Mouse (Mus musculus) thymus, postnatal 10 days (tissue): ENCODE measurements around the gene Mthfd2l.
A peak's percentile ranks its signal among the peaks of the same experiment; 100 is the strongest.

ENCODE experiments used
- DNase-seq, 2 experiments: peaks; one replicate each; pipeline ENCODE4 v3.0.0; 2021; ENCODE audit warnings: low spot score in 2 of 2

Mthfd2l gene

GRCm38 (mm10) chr5:90945453-90945852 is 14.5 kb downstream of the Mthfd2l start:
- no peak for DNase-seq

DNA sequence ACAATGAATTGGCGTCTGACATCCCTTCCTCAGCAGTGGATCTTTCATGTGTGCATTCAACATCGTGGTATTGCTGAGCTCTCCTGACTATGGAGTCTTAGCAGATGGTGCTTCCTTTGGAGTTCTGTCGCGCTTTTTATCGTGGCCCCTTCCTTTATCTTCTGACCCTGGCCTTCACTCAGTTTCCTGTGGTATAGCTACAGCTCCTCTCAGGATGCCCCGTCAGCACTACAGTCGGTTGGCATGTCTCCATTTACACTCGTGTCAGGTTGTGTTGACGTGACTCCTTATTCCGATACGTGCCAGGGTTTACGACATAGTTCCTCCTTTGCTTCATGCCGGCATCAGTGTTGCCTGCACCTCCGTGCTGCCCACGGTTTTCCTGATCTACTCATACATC is 18.6 kb downstream of the Mthfd2l start:
- DNase-seq: no peak

DNA sequence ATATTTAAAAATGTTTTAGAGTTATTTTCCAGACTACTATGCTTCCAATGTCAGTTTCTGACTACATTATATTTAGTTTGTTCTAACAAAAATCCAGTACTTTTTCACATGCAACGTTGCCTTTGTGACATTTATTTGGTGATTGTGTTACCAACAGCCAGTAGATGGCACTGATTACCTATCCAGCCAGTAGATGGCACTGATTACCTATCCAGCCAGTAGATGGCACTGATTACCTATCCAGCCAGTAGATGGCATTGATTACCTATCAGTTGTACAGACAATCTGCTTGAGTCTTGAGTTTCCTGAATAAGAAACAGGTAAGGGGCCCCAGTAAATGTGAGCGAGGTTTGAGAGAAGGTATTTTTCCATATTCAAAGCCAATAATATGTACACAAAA is 20.6 kb downstream of the Mthfd2l start:
- peak in 1 of 2 experiments; percentile 18 for DNase-seq

DNA sequence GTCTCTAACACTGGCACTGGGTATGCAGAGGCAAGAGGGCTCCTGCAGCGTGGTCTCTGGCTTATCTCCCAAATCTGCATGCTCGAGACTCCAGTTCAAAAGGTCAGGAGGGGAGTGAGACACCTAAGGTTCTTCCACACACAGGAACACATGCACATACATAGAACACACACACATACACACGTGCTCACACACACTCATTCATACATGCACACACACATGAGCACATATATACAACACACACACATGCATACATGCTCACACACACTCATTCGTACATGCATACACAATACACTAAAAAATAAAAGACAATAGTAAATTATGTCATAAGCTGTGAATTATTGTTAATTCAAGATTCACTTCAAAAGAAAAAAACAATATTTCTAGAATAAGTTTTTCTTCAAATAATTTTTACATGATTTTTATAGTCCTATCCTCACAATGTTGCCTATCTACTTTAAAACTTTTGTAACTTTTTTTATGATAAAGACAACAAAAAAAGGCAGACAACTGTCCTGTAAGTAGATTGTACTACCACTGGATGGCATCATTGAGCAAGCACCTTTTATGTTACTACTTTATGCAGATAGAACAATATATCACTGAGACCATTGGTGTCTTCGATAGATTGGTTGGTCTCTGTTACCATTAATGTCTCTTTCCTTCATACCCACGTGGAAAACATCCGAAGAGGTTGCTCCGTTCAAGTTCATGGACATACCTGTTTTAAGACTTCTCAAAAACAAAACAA is 22.0 kb downstream of the Mthfd2l start:
- no peak for DNase-seq

GRCm38 (mm10) chr5:90964316-90964715 is 33.4 kb downstream of the Mthfd2l start:
- peak in 1 of 2 experiments; percentile 21 for DNase-seq

DNA sequence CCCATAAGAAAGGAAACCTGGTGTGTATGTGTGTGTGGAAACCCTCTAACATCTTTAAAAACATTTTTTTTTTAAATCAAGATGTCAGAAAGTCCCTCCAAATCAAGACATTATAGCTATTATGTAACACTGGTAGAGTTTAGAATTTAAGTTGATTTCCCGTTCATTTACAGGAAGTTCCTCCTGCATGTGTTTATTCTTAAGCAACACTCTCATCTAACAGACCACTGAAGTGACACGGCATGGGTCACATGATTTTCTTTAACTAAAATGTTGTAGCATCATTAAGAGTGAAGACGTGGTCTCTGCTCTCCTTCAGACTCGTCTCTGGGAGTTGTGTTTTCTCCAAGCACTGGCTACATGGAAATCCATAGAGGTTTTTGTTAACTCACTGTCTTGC is 33.8 kb downstream of the Mthfd2l start:
- DNase-seq: no peak

- no peak for DNase-seq
These were observed 34.5 kb downstream of the Mthfd2l start for GRCm38 (mm10) chr5:90965386-90965785.

GRCm38 (mm10) chr5:90977244-90977643 is 46.3 kb downstream of the Mthfd2l start:
- peak in 1 of 2 experiments; percentile 9 for DNase-seq

DNA sequence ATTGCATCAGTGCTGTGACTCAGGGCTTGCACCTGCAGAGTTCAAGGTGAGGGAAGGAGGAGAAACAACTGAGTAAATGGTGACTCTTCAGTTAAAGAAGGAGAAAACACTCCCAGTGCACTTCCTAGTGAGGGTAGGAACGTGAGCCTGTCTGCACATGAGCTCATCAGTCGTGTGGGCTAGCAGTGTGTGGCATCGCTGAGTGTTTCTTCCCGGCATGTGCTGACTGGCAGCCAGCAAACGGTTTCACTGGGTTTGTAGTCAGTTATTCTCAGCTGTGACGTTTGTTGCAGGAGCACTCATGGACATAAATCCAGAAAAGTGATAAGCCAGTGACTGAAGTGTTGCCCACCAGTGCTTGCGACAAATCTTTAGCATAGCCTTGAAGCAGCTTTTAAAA is 49.4 kb downstream of the Mthfd2l start:
- no peak for DNase-seq

- no peak for DNase-seq
These were observed 56.7 kb downstream of the Mthfd2l start for GRCm38 (mm10) chr5:90987605-90988004.

DNA sequence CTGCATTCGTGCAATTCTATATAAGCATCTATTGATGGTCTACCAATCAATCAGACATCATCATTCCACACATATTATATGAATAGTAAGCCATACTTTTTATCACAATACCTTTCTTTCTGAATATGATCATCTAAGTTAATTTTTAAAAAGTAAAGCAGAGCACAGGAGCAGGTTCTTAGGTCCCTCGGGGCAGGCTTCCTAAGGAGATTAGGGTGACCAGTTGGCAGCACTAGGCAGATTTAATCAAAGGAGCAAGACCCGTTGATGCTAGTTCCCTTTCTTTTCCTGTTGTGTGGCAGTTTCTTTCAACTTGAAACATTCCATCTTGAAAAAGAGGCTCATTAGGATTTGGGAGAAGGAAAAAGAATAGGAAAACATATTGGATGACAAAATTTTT is 57.2 kb downstream of the Mthfd2l start:
- DNase-seq: no peak

DNA sequence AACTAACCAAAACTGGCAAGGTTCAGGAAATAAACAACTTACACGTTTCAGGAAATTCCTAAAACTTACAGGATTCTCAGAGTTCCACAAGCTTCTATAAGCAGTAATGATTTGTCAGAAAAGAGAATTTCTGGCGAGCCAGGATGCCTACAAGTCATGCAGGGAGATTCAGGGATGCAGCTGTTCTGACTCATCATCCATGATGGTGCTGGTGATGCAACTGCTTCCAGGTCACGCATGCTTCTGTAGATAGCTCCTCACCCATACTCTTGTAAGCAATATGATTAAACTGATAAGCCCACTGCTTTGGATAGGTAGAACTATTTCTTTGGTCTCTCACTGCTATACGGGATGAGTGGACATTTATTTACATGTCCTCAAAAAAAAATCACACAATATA is 57.7 kb downstream of the Mthfd2l start:
- no peak for DNase-seq

GRCm38 (mm10) chr5:90999942-91000341 is 69.0 kb downstream of the Mthfd2l start:
- no peak for DNase-seq

- DNase-seq: no peak
These were observed 84.3 kb downstream of the Mthfd2l start for GRCm38 (mm10) chr5:91015216-91015615.

GRCm38 (mm10) chr5:91023114-91023513 is 92.2 kb downstream of the Mthfd2l start:
- no peak for DNase-seq

GRCm38 (mm10) chr5:91027164-91027563 is 96.2 kb downstream of the Mthfd2l start, which contains the start of gene Epgn:
Epgn (plus strand) TSS chr5:91027464.
- no peak for DNase-seq

DNA sequence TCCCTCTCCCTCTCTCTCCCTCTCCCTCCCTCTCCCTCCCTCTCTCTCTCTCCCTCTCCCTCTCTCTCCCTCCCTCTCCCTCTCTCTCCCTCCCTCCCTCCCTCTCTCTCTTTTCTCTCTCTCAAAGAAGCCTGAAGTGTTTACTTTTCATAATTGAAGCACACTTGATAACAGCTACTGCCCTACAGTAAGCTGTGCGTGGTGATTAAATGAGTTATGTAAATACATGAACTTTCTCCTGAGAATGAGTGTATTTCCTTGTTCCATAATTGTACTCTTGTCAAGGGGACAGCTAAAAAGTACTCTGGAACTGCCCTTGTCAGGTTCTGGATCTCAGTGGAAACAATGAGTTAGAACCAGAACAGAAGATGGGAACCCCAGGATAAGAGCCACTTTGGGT is 96.9 kb downstream of the Mthfd2l start:
- DNase-seq: no peak

DNA sequence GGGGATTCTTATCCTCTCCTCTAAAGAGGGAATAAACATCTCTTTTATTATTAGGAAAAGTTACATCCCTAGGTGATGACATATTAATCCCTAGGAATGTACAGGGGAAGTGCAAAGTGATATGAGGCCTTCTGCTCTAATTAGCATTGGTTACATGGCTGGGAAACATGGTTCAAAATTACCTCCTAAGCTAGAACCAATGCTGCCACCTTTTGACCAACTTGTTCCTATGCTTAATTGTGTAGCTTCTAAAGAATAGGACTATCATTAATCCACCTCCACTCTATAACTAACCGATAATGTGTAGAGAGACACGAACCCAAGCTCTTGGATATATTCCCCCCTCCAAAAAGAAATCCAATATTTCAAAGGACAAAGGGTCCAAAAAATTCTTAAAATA is 99.7 kb downstream of the Mthfd2l start:
- no peak for DNase-seq

GRCm38 (mm10) chr5:91035341-91035740 is 104.4 kb downstream of the Mthfd2l start:
- no peak for DNase-seq

- no peak for DNase-seq
These were observed 105.7 kb downstream of the Mthfd2l start for GRCm38 (mm10) chr5:91036628-91037027.

DNA sequence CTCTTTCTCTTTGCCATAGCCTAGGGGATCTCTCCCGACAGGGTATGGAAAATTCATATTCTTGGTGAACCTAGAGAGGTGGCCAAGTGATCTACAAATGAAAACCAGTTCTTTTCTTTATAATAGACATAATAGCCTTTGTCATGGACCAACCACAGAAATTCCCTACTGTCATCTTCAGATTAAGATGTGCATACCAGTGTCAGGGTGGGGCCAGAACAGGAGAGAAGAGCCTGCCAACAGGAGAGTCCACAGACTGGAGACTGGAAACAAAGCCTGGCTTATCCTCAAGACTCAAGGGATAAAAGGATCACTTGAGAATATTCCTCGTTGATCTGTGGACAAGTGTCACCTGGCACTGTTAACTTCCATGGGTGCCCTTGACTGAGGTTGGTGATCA is 106.8 kb downstream of the Mthfd2l start:
- no peak for DNase-seq

- no peak for DNase-seq
These were observed 107.6 kb downstream of the Mthfd2l start for GRCm38 (mm10) chr5:91038547-91038946.

DNA sequence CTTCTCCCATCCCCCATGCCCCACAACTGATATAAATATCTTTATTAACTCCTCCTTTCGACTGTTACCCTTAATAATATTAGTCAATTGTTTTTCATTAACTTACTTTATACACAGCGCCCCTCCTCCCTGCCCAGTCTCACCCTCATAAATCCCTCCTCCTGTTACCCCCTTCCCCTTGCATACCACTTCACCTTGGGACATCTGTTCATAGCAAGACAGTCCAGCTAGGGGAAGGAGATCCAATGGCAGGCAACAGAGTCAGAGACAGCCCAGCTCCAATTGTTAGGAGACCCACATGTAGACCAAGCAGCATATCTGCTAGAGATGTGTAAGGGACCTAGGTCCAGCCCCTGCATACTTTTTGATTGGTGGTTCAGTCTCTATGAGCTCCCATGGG is 108.0 kb downstream of the Mthfd2l start:
- no peak for DNase-seq

- no peak for DNase-seq
These were observed 117.1 kb downstream of the Mthfd2l start for GRCm38 (mm10) chr5:91047987-91048386.
